Mouse (Mus musculus) thymus, postnatal 25 days (tissue): ENCODE measurements around the gene Ifitm5.
A peak's percentile ranks its signal among the peaks of the same experiment; 100 is the strongest.

Experiments
- DNase-seq: peaks from one replicate; pipeline ENCODE4 v3.0.0; 2022

The Ifitm5 gene

GRCm38 (mm10) chr7:140938896-140939295, 11.2 kb downstream of the Ifitm5 start:
- DNase-seq = no peak

GRCm38 (mm10) chr7:140938436-140938835, 11.7 kb downstream of the Ifitm5 start:
- peak; percentile 34 for DNase-seq

- no peak for DNase-seq
Measured at GRCm38 (mm10) chr7:140927181-140927580, 22.9 kb downstream of the Ifitm5 start.

DNA sequence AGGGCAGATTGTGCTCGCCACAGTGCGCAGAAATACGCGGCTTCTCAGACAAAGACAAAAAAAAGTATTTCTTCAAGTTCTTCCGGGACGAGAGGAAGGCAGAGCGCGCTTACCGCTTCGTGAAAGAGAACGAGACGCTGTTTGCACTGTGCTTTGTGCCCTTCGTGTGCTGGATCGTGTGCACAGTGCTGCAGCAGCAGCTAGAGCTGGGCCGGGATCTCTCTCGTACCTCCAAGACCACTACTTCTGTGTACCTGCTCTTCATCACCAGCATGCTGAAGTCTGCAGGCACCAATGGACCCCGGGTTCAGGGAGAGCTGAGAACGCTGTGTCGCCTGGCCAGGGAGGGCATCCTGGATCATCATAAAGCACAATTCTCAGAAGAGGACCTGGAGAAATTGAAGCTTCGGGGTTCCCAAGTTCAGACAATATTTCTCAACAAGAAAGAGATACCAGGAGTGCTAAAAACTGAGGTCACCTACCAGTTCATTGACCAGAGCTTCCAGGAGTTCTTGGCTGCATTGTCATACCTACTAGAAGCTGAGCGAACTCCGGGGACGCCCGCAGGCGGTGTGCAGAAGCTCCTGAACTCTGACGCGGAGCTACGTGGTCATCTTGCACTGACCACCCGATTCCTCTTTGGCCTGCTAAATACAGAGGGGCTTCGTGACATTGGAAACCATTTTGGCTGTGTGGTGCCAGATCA, 26.9 kb downstream of the Ifitm5 start:
- DNase-seq = peak; percentile 12

GRCm38 (mm10) chr7:140922398-140923069, 27.6 kb downstream of the Ifitm5 start:
- no peak for DNase-seq

DNA sequence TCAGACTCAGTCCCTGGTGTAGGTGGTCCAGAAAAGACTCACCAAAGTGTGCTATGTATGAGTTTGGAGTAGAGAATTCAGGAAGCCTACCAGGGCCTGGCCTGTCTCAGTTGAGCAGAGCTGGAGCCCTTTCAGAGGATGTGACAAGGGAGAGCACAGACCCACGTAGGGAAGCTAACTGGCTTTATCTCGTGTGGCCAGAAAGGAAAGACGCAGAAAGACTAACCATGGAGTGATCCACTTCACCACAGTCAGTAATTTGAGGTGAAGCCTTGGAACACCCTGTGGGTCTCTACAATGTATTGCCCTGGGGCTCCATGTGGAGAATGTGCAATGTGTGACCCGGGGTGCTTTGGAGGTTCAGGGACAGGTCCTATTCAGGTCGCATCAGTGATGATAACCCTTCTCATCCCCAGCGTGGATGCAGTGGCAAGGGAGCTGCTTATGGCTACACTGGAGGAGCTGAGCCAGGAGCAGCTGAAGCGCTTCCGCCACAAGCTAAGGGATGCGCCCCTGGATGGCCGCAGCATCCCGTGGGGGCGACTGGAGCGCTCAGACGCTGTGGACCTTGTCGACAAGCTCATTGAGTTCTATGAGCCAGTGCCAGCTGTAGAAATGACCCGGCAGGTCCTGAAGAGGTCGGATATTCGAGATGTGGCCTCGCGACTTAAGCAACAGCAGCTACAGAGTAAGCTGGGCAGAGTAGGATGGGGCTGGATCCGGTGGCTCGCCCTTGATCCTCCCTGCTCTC, 28.7 kb downstream of the Ifitm5 start:
- DNase-seq = no peak

- DNase-seq = no peak
Measured at GRCm38 (mm10) chr7:140920418-140921029, 29.6 kb downstream of the Ifitm5 start, which contains the start of gene Nlrp6. Gene Nlrp6 (plus strand): TSS chr7:140920902.

DNA sequence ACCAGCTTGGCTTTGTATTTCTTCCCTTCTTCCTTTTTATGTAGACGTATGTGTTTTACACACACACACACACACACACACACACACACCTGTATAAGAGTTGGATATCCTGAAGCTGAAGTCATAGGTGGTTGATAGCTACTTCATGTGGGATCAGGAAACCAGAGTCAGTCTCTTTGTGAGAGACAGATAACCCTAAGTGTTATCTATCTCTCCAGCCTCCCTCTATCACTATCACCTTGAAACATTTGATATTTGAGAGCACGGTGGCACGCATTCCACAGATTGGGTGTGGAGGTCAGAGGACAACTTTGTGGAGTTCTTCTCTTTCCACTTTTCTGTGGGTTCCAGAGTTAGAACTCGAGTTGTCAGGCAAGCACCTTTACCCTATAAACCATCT, 30.2 kb downstream of the Ifitm5 start:
- no peak for DNase-seq

GRCm38 (mm10) chr7:140914031-140914690, 35.9 kb downstream of the Ifitm5 start:
- DNase-seq = no peak

DNA sequence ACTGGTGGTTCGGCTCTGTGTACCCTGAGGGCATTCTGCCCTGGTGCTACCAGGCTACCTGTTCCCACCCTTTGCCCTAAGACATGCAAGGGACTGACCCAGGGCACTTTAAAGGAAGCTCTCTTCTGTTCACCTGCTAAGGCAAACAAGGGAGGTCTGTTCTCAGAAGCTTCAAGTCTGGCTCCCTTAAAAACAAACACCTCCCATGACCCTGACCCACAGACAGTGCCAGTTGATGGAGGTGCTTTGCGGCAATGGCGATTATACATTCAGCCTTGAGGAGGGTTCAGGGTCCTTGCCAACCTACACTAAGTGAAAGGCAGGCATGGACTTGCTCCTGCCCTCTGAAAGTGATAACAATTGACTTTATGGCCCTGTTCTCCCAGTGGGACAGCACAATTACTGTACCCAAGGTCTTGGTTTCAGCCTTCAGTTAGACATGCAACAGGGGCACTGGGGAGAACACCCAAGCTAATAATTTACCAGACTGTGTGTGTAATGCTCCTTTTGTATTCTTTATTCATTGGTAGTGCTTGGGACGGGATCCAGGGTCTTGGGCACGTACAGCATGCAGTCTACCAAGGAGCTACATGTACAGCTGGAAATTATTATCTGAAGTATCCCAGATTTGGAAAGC, 37.1 kb downstream of the Ifitm5 start:
- no peak for DNase-seq

DNA sequence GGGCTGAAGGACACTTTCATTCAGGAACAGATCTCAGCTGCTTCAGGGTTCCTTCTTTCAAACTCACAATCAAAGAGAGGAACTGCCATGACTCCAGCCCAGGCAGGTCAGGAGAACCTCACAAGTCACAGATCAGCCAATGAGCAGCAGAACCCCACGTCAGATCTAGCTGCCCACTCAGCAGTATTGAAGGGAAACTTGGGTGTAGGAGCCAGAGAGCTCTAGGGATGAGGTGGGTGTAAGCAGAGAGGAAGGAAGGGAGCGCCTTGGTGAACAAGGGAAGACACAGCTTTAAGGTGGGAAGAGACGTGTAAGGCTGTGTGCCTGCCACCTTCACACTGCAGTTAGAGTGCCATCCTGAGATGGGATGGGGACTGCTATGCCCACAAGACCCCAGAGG, 37.8 kb downstream of the Ifitm5 start:
- no peak for DNase-seq

GRCm38 (mm10) chr7:140908634-140909107, 41.4 kb downstream of the Ifitm5 start:
- DNase-seq = peak; percentile 78

GRCm38 (mm10) chr7:140908181-140908580, 41.9 kb downstream of the Ifitm5 start:
- DNase-seq = no peak

DNA sequence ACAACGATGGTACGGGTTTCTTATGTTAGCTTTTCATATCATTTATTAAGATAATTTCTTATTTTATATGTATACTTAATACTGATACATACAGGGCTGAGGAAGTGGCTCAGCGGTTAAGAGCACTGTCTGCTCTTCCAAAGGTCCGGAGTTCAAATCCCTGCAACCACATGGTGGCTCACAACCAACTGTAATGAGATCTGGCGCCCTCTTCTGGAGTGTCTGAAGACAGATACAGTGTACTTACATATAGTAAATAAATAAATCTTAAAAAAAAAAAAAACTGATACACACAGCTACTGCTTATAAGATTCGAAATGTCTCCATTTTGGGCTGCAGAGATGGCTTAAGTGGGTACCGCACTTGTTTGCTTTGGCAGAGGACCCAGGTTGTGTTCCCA, 42.4 kb downstream of the Ifitm5 start:
- DNase-seq = no peak

GRCm38 (mm10) chr7:140907131-140907530, 43.0 kb downstream of the Ifitm5 start:
- DNase-seq = no peak

GRCm38 (mm10) chr7:140905642-140906081, 44.4 kb downstream of the Ifitm5 start:
- DNase-seq = no peak

- peak; percentile 81 for DNase-seq
Measured at GRCm38 (mm10) chr7:140903212-140903611, 46.9 kb downstream of the Ifitm5 start.

DNA sequence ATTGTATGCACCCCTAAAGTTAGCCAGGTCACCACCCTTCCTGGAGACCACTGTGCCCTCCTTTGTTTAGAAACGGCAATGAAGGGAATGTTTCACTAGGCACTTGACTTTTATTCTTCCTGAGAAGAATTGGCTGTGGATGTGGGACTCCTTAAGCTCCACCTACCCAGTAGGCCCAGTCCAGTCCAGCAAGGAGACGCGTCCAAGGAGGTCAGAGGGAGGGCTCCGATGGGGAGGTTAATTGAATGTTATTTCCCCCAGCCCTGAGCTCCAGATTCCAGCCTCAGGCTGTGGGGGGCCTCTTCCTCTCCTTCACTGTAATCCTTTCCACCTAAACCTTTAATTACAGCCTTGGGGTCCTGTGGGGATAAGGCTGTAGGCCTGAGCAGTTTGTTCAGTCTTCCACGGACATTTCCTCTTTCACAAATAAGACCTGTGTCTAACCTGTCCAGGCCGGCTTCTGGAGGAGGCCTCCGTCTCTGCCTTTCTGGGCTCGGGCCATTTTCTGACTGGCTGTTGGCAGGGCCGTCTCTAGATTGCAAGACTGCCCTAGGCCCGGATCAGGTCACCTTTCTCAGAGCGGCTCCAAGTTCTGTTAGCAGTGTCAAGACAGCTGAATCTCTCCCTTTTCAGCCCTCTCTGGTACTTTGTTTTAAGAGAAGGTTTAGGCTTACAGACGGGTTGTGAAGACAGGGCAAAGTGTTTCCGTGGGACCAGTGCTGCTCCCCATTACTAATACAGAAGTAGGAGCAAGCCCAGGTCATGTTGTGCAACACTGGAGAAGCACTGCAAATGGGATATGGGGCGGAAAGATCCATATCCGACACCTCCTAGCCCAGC, 47.8 kb downstream of the Ifitm5 start:
- no peak for DNase-seq

DNA sequence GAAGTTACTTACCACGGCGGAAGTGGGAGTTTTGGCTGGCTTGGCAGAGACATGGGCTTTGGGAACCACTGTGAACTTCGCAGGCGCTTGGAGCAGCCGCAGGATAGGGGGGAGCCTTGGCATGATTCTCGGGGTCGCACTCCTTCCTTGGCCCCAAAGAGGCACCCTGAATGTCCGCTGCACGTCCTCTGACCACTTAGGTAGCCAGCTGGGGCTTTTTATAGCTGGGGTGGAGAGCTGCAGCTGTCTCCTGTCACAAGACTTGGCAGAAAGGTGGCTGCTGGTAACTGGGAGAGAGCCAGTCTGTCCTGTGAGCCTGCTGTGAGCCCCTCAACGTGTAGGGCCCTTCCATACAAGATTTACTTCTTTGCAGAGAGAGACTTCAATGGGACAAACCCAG, 49.9 kb downstream of the Ifitm5 start, which contains the start of gene Cox8b:
Gene Cox8b (minus strand): TSS at position 227 of the 400 bp plus-strand sequence.
- DNase-seq = no peak

DNA sequence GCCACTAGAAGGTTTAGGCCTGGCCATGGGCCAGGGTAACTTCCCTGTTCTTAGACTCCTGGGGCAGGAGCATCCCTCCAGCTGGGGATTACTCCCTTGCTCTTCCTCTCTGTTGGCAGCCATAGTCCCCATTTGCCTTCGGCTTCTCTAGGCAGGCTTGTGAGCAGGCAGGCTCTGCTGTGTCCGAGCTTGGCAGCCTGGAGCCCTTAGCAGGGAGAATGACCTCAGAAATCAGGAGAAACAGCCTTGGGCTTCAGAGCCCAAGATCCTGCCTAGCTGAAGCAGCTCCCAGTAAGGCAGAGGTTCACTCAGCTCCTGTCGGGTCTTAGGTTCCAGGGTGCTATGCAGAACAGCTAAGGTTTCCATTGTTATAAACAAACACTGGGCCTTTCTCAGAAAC, 51.0 kb downstream of the Ifitm5 start:
- DNase-seq = no peak
